Mouse (Mus musculus) induced T-regulatory cell, adult 2 months (primary cell): ENCODE results near the gene Ptprr.
A peak's percentile ranks its signal among the peaks of the same experiment; 100 is the strongest.

ENCODE experiments used
- DNase-seq: peaks from one replicate; pipeline ENCODE4 v3.0.0-alpha.2; 2012; ENCODE audit warnings: low read depth

Ptprr gene

GRCm38 (mm10) chr10:116017845-116018479 lies at the start of gene Ptprr:
Ptprr (plus strand) TSS chr10:116018213.
- no peak for DNase-seq

GRCm38 (mm10) chr10:115976345-115976744 lies 41.7 kb upstream of the Ptprr start:
- no peak for DNase-seq

GRCm38 (mm10) chr10:115978992-115979391 lies 39.0 kb upstream of the Ptprr start:
- DNase-seq: no peak

- no peak for DNase-seq
These were observed 38.0 kb upstream of the Ptprr start for GRCm38 (mm10) chr10:115980018-115980417.

- DNase-seq: no peak
These were observed 33.7 kb upstream of the Ptprr start for GRCm38 (mm10) chr10:115984308-115984707.

- DNase-seq: no peak
These were observed 16.2 kb upstream of the Ptprr start for GRCm38 (mm10) chr10:116001838-116002237.

GRCm38 (mm10) chr10:116006675-116007074 lies 11.3 kb upstream of the Ptprr start:
- DNase-seq: no peak

- no peak for DNase-seq
These were observed 473 bp downstream of the Ptprr start for GRCm38 (mm10) chr10:116018480-116018891.

GRCm38 (mm10) chr10:116019086-116019860 lies 1.3 kb downstream of the Ptprr start:
- DNase-seq: no peak

GRCm38 (mm10) chr10:116021081-116021480 lies 3.1 kb downstream of the Ptprr start:
- no peak for DNase-seq

GRCm38 (mm10) chr10:116038150-116038549 lies 20.1 kb downstream of the Ptprr start:
- no peak for DNase-seq

GRCm38 (mm10) chr10:116075954-116076353 lies 57.9 kb downstream of the Ptprr start:
- no peak for DNase-seq

GRCm38 (mm10) chr10:116078636-116079035 lies 60.6 kb downstream of the Ptprr start:
- DNase-seq: no peak

- DNase-seq: no peak
These were observed 61.4 kb downstream of the Ptprr start for GRCm38 (mm10) chr10:116079396-116079795.

GRCm38 (mm10) chr10:116080841-116081240 lies 62.8 kb downstream of the Ptprr start:
- no peak for DNase-seq

GRCm38 (mm10) chr10:116083965-116084364 lies 66.0 kb downstream of the Ptprr start:
- DNase-seq: peak; percentile 6

- no peak for DNase-seq
These were observed 78.5 kb downstream of the Ptprr start for GRCm38 (mm10) chr10:116096466-116096865.

GRCm38 (mm10) chr10:116098470-116098869 lies 80.5 kb downstream of the Ptprr start:
- DNase-seq: no peak

GRCm38 (mm10) chr10:116108176-116108575 lies 90.2 kb downstream of the Ptprr start:
- DNase-seq: no peak

- DNase-seq: no peak
These were observed 90.7 kb downstream of the Ptprr start for GRCm38 (mm10) chr10:116108730-116109129.

- DNase-seq: no peak
These were observed 94.9 kb downstream of the Ptprr start for GRCm38 (mm10) chr10:116112868-116113267.

- DNase-seq: no peak
These were observed 96.0 kb downstream of the Ptprr start, which contains the start of gene 4933416C03Rik for GRCm38 (mm10) chr10:116113867-116114474. 4933416C03Rik (minus strand) TSS chr10:116113917.
